Mouse (Mus musculus) ES-E14 (cell line): ENCODE measurements around the gene Gstp3. TPM values are rescaled to one million over a fixed set of nuclear protein-coding genes. Genes with fewer than 3 reads are reported as not detected.

Experiments
- DNase-seq: peaks from one replicate; pipeline ENCODE4 v3.0.0-alpha.2; 2013; ENCODE audit warnings: low read depth, low spot score
- H3K27ac ChIP-seq: 2 replicates; pipeline ENCODE4 v1.5.1; 2012; ENCODE audit warnings: low read depth, mild to moderate bottlenecking, low read length, moderate library complexity, mixed read lengths; ENCODE audit not compliant: poor library complexity, insufficient read depth, severe bottlenecking
- H3K36me3 ChIP-seq: 2 replicates; pipeline ENCODE4 v1.6.1; 2012; ENCODE audit warnings: mild to moderate bottlenecking, low read length, moderate library complexity, mixed read lengths; ENCODE audit not compliant: control insufficient read depth, poor library complexity, insufficient read depth, severe bottlenecking
- H3K4me1 ChIP-seq, 2 experiments: fragments of 150-350 bp in 1 of 2; sonication (generic) in 1 of 2; 2 replicates each; pipeline ENCODE4 v1.6.1; 2012; ENCODE audit warnings: low read length in 2 of 2, mild to moderate bottlenecking in 1 of 2, mixed read lengths in 1 of 2; ENCODE audit not compliant: control insufficient read depth in 2 of 2, insufficient read depth in 2 of 2, poor library complexity in 1 of 2
- H3K4me3 ChIP-seq, 2 experiments: fragments of 150-350 bp in 1 of 2; sonication (generic) in 1 of 2; 2 replicates each; pipeline ENCODE4 v1.5.1; 2012; ENCODE audit warnings: low read length in 2 of 2, low read depth in 1 of 2, mild to moderate bottlenecking in 1 of 2, mixed read lengths in 1 of 2; ENCODE audit not compliant: insufficient read depth in 1 of 2, poor library complexity in 1 of 2, severe bottlenecking in 1 of 2
- H3K9ac ChIP-seq: 2 replicates; pipeline ENCODE4 v1.6.1; 2012; ENCODE audit warnings: low read depth, mild to moderate bottlenecking, low read length, mixed read lengths; ENCODE audit not compliant: poor library complexity, insufficient read depth, severe bottlenecking
- H3K9me3 ChIP-seq: fragments of 150-350 bp; sonication (generic); 2 replicates; pipeline ENCODE4 v1.6.1; 2012; ENCODE audit warnings: low read depth, mild to moderate bottlenecking, low read length; ENCODE audit not compliant: control insufficient read depth, insufficient read depth
- CHD2 ChIP-seq: IDR thresholded peaks from 2 replicates; pipeline ENCODE4 v1.6.1; 2014; ENCODE audit warnings: mild to moderate bottlenecking, low read depth, low read length, inconsistent platforms
- HCFC1 ChIP-seq: IDR thresholded peaks from 2 replicates; pipeline ENCODE4 v1.6.1; 2012; ENCODE audit warnings: low read length, inconsistent platforms, borderline replicate concordance; ENCODE audit not compliant: insufficient read depth
- MAFK ChIP-seq: IDR thresholded peaks from 2 replicates; pipeline ENCODE4 v1.6.1; 2014; ENCODE audit warnings: mild to moderate bottlenecking, low read depth, low read length, inconsistent platforms; ENCODE audit not compliant: insufficient read depth
- ZC3H11A ChIP-seq: IDR thresholded peaks from 2 replicates; pipeline ENCODE4 v1.6.1; 2012; ENCODE audit warnings: low read depth, mild to moderate bottlenecking, inconsistent platforms, low read length, borderline replicate concordance
- ZNF384 ChIP-seq: IDR thresholded peaks from 2 replicates; pipeline ENCODE4 v1.6.1; 2012; ENCODE audit warnings: low read depth, low read length, inconsistent platforms
- in situ Hi-C, 2 experiments: fragments of 600-800 bp; cut with MboI; formaldehyde crosslinking; loops; one replicate each; pipeline ENCODE4 v1.15.1; 2025; ENCODE audit warnings: low sequenced_read_pairs in 2 of 2, inconsistent platforms in 1 of 2; ENCODE audit not compliant: unreplicated experiment in 2 of 2
- total RNA-seq: library from RNA; depleted of rRNA; stranded (reverse); fragments of 300-350 nt; gene quantifications from 2 replicates; pipeline ENCODE4 v1.2.3, GENCODE M21; 2012

Gstp3 gene
- total RNA-seq, 1 experiment, result 3.4 TPM

- H3K27ac ChIP-seq, result no peak overlapping the region
- no peak overlapping the region for H3K9ac ChIP-seq
- in situ Hi-C loops, result no loop called here
- H3K4me3 ChIP-seq, result no peak overlapping the region
- no peaks in the 10 kb centered on the region for H3K9me3 ChIP-seq
- H3K36me3 ChIP-seq, result no peaks in the 10 kb centered on the region
- DNase-seq, result no peak
- H3K4me1 ChIP-seq, result peaks cover 5 to 8% of the 10 kb centered on the region in 2 experiments; a peak in 2 of 4 replicates
- TF ChIP-seq ZC3H11A, result no peak
These were observed 36.2 kb downstream of the Gstp3 start for GRCm38 (mm10) chr19:4023185-4023584.

- Histone ChIP-seq H3K4me1 (peaks cover 5 to 18% of the 10 kb centered on the region in 2 experiments; a peak in 2 of 4 replicates), H3K27ac (no peak overlapping the region), H3K9me3 (no peaks in the 10 kb centered on the region), H3K4me3 (peak overlapping the region in 1 of 2 experiments; percentile 35; a peak in 1 of 4 replicates), H3K36me3 (no peaks in the 10 kb centered on the region), H3K9ac (0 out of 2 replicates have a peak overlapping the region, but pooled peaks have one; percentile 3)
- TF ChIP-seq ZC3H11A (peak; percentile 89), CHD2 (peak; percentile 90), MAFK (no peak), HCFC1 (0 out of 2 replicates have a peak, but pooled peaks have one; percentile 50)
- in situ Hi-C loops, result no loop called here
- DNase-seq, result peak; percentile 75
These were observed 40.4 kb downstream of the Gstp3 start for GRCm38 (mm10) chr19:4018743-4019583.

GRCm38 (mm10) chr19:4017921-4018587 lies 41.3 kb downstream of the Gstp3 start:
- in situ Hi-C loops, result no loop called here
- Histone ChIP-seq H3K4me3 (no peak overlapping the region), H3K9ac (no peak overlapping the region), H3K36me3 (no peaks in the 10 kb centered on the region), H3K4me1 (peaks cover 5 to 18% of the 10 kb centered on the region in 2 experiments; a peak in 2 of 4 replicates), H3K27ac (no peak overlapping the region), H3K9me3 (no peaks in the 10 kb centered on the region)
- DNase-seq, result no peak
- TF ChIP-seq ZC3H11A, result no peak
- peak; percentile 59; the same call in 1 of the 2 replicates for TF ChIP-seq ZNF384

- Histone ChIP-seq H3K36me3 (peaks cover 4% of the 10 kb centered on the region; the same call in 1 of the 2 replicates), H3K9me3 (no peaks in the 10 kb centered on the region), H3K9ac (no peak overlapping the region), H3K27ac (no peak overlapping the region), H3K4me1 (peaks cover 5 to 23% of the 10 kb centered on the region in 2 experiments; a peak in 2 of 4 replicates), H3K4me3 (no peak overlapping the region)
- no peak for TF ChIP-seq HCFC1
- no peak for TF ChIP-seq MAFK
- no peak for TF ChIP-seq ZC3H11A
- TF ChIP-seq CHD2, result no peak
- no peak for TF ChIP-seq ZNF384
- no peak for DNase-seq
- in situ Hi-C loops, result no loop called here
These were observed 43.7 kb downstream of the Gstp3 start for GRCm38 (mm10) chr19:4015635-4016034.
